Mouse (Mus musculus): ENCODE results near the gene Zfp575. TPM values are rescaled to one million over a fixed set of nuclear protein-coding genes. Genes with fewer than 3 reads are reported as not detected.
A peak's percentile ranks its signal among the peaks of the same experiment; 100 is the strongest.

Zfp575 gene
- polyA plus RNA-seq, 1 experiment, result 1.4 TPM

DNA sequence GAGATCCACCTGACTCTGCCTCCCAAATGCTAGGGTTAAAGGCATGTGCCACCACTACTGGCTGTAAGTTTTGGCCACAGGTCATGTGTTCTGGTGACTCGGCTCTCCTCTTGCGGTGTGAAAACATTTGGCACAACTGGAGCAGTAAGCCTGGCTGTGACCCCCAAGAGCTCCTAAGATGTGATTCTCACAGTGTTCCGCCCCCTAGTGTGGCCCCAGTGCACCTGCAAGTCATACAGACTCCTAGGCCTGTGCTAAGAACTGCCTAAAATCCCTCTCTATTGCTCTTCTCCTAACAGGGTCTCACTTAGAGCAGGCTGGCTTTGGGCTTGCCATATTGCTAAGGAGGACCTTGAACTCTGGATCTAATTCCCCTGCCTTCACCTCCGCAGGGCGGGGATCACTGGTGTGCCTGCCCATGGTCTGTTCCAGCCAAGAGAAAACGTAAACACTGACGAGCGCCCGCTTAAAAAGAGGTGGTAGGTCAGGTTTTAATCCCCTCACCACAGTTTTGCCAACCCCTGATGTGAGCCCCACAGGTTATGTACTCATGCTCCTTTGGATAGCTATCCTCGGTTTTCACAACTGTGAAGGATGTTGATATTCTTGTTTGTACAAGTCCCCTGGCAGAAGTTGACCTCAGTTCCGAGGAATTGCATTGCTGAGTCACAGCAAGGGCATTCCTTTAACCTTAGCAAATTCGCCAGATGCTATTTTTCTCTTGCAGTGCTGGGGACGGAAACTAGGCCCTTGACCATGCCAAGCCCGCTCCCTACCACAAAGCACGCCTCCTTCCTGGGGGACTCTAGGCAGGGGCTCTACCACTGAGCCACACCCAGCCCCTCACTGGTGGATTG lies 12.0 kb upstream of the Zfp575 start:
- H3K27ac ChIP-seq (ENCODE audit: insufficient read depth, low read length), result no peak overlapping the region
- no peak overlapping the region for H3K4me3 ChIP-seq (replicated peaks; ENCODE audit: insufficient read depth, low read depth, low read length)
- H3K4me1 ChIP-seq (ENCODE audit: control insufficient read depth, insufficient read depth, low read length), result peaks cover 3% of the 10 kb centered on the region; the same call in 1 of the 2 replicates
- WGBS, result 84% methylated on average over 15 of the region's 15 CpGs
- no peak for DNase-seq
- no peaks in the 10 kb centered on the region for H3K27me3 ChIP-seq (ENCODE audit: control insufficient read depth, insufficient read depth, low read length)
- TF ChIP-seq CTCF (IDR thresholded peaks at IDR 0.05; ENCODE audit: borderline replicate concordance, insufficient read depth, low read depth, low read length) (peak; percentile 21; the same call in 1 of the 2 replicates), POLR2A (IDR thresholded peaks at IDR 0.05; ENCODE audit: borderline replicate concordance, insufficient read depth, low read length) (no peak)

DNA sequence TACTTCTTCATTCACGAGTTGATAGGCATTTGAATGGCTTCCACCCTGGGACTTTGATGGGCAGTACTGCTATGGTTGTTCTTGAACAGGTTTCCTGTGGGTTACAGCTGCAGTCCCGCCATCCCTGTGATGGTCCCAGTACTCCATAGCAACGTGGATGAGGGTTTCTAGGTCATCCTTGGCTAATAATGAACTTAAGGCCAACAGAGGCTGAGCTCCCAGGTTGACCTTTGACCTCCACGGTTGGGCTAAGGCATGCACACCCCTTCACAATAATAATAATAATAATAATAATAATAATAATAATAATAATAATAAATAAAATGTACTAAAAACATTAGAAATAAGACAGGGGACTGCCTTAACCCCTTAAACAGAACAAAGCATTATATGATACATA lies 10.7 kb upstream of the Zfp575 start:
- no peak for DNase-seq
- TF ChIP-seq POLR2A (IDR thresholded peaks at IDR 0.05; ENCODE audit: borderline replicate concordance, insufficient read depth, low read length) (no peak), CTCF (IDR thresholded peaks at IDR 0.05; ENCODE audit: borderline replicate concordance, insufficient read depth, low read depth, low read length) (no peak)
- H3K4me1 ChIP-seq (ENCODE audit: control insufficient read depth, insufficient read depth, low read length), result peaks cover 5% of the 10 kb centered on the region
- WGBS, result 64% methylated on average over 4 of the region's 4 CpGs
- no peak overlapping the region for H3K4me3 ChIP-seq (replicated peaks; ENCODE audit: insufficient read depth, low read depth, low read length)
- no peak overlapping the region for H3K27ac ChIP-seq (ENCODE audit: insufficient read depth, low read length)
- H3K27me3 ChIP-seq (ENCODE audit: control insufficient read depth, insufficient read depth, low read length), result no peaks in the 10 kb centered on the region

DNA sequence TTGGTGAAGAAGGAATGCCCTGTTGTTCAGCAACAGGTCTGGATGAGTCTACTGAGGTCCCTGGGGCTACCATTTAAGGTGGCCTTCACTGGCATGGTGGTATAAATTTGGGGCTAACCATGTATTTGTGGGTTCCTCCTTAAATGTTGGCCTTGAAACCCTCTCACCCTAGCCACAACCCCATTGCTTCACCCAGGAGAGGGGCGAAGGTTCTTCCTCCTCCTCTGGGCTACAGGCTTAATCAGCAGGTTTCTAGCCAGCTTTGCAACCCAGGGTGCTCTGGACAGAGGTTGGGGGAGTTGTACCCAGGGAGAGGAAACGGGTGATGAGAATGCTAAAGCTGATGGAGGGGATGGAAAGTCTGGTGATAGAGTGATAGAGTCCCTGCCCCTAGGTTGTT lies 8.0 kb upstream of the Zfp575 start:
- TF ChIP-seq POLR2A (IDR thresholded peaks at IDR 0.05; ENCODE audit: borderline replicate concordance, insufficient read depth, low read length), result no peak
- Histone ChIP-seq H3K27ac (ENCODE audit: insufficient read depth, low read length) (no peak overlapping the region), H3K27me3 (ENCODE audit: control insufficient read depth, insufficient read depth, low read length) (no peaks in the 10 kb centered on the region), H3K4me3 (replicated peaks; ENCODE audit: insufficient read depth, low read depth, low read length) (no peak overlapping the region), H3K4me1 (ENCODE audit: control insufficient read depth, insufficient read depth, low read length) (peaks cover 5% of the 10 kb centered on the region)
- 84% methylated on average over 2 of the region's 2 CpGs for WGBS
- no peak for DNase-seq

DNA sequence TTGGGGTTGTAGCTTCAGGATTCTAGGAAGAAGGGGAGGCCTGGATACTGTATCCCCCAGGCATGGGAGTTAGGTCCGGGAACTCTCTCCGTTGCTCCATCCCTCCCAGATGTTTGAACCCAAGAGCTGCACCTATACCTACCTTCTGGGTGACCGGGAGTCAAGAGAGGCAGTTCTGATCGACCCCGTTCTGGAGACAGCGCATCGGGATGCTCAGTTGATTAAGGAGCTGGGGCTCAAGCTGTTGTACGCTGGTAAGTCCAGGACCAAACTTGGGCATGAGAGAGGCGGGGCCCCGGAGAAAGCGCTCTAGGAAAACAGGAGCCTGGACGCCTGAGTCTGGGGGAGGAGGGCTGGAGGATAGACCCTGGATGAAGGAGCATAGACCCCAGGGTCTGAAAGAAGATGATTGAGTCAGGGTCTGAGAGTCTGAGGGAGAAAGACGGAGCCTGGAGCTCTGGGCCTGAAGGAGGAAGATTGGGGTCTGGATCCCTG lies 6.9 kb upstream of the Zfp575 start:
- peaks cover 5% of the 10 kb centered on the region for H3K4me1 ChIP-seq (ENCODE audit: control insufficient read depth, insufficient read depth, low read length)
- 6% methylated on average over 13 of the region's 13 CpGs for WGBS
- no peaks in the 10 kb centered on the region for H3K27me3 ChIP-seq (ENCODE audit: control insufficient read depth, insufficient read depth, low read length)
- peak in 1 of 2 experiments; percentile 32 for DNase-seq
- no peak overlapping the region for H3K27ac ChIP-seq (ENCODE audit: insufficient read depth, low read length)
- peak overlapping the region; percentile 89 for H3K4me3 ChIP-seq (replicated peaks; ENCODE audit: insufficient read depth, low read depth, low read length)
- TF ChIP-seq CTCF (IDR thresholded peaks at IDR 0.05; ENCODE audit: borderline replicate concordance, insufficient read depth, low read depth, low read length), result no peak
- no peak for TF ChIP-seq POLR2A (IDR thresholded peaks at IDR 0.05; ENCODE audit: borderline replicate concordance, insufficient read depth, low read length)

DNA sequence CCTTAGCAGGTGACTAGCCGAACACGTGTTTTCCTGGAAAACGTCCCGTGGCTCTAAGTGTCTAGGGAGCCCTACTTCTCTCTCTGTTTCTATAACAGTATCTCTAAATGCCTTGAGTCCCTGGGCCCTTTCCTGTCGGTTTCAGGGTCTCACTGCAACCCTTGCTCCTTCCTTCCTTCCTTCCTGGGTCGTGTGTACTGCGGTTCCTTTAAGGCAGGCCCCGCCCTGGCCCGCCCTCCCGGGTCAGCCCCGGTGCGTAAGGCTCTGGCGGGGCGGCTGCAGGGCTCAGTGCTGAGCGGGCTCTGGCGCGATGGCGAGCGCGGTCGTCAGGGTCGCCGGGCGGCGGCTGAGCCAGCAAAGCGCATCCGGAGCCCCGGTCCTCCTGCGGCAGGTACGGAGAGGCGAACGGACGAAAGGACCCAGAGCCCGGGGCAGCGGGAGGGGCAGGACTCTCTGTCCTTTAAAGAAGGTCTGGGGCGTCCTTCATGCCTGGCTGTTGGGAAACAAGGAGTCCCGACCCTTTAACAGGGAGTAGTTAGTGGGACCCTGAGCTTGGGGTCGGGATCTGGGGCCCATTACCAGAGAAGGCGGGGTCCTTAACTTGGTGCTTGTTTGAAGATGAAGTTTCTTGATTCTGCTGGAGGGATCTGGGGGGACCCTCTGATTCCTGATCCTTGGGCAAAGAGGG lies 6.3 kb upstream of the Zfp575 start:
- no peaks in the 10 kb centered on the region for H3K27me3 ChIP-seq (ENCODE audit: control insufficient read depth, insufficient read depth, low read length)
- peak; percentile 82 for TF ChIP-seq POLR2A (IDR thresholded peaks at IDR 0.05; ENCODE audit: borderline replicate concordance, insufficient read depth, low read length)
- TF ChIP-seq CTCF (IDR thresholded peaks at IDR 0.05; ENCODE audit: borderline replicate concordance, insufficient read depth, low read depth, low read length), result no peak
- peak overlapping the region; percentile 89 for H3K4me3 ChIP-seq (replicated peaks; ENCODE audit: insufficient read depth, low read depth, low read length)
- DNase-seq, result peak; percentile 75 to 77
- 2% methylated on average over 39 of the region's 39 CpGs for WGBS
- H3K4me1 ChIP-seq (ENCODE audit: control insufficient read depth, insufficient read depth, low read length), result peaks cover 5% of the 10 kb centered on the region
- peak overlapping the region; percentile 70 for H3K27ac ChIP-seq (ENCODE audit: insufficient read depth, low read length)

DNA sequence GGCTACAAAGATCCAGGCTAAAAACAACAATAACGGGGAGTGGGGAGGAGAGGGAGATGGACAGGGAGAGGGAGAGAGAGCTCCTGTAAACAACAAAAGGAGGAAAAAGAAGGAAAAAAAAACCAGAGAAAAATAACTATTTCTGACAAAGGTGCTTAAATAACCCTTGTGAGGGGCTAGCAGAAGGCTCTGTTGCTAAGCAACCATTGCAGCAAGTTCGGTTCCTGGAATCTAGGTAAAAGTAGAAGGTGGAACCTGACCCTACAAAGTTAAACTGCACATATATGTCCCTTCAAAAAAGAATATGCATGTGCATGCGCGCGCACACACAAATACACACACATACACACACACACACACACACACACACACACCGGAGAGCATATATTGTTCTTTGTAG lies 5.3 kb upstream of the Zfp575 start:
- no peak for DNase-seq
- peaks cover 5% of the 10 kb centered on the region for H3K4me1 ChIP-seq (ENCODE audit: control insufficient read depth, insufficient read depth, low read length)
- no peak overlapping the region for H3K4me3 ChIP-seq (replicated peaks; ENCODE audit: insufficient read depth, low read depth, low read length)
- no peaks in the 10 kb centered on the region for H3K27me3 ChIP-seq (ENCODE audit: control insufficient read depth, insufficient read depth, low read length)
- no peak for TF ChIP-seq CTCF (IDR thresholded peaks at IDR 0.05; ENCODE audit: borderline replicate concordance, insufficient read depth, low read depth, low read length)
- WGBS, result 86% methylated on average over 6 of the region's 6 CpGs
- no peak overlapping the region for H3K27ac ChIP-seq (ENCODE audit: insufficient read depth, low read length)

DNA sequence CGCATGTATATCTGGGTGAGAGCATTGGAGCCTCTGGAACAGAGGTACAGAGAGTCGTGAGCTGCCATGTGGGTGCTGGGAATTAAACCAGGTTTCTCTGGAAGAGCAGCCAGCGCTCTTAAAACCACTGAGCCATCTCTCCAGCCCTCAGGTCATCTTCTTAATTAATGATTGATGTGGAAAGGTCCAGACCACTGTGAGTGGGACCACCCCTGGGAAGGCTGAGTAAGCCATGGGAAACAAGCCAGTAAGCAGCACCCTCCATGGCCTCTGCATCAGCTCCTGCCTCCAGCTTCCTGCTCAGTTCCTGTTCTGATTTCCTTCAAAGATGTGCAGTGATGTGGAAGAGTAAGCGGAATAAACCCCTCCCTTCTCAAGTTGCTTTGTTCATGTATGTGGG lies 4.7 kb upstream of the Zfp575 start:
- no peak for DNase-seq
- Histone ChIP-seq H3K4me1 (ENCODE audit: control insufficient read depth, insufficient read depth, low read length) (peaks cover 5% of the 10 kb centered on the region), H3K4me3 (replicated peaks; ENCODE audit: insufficient read depth, low read depth, low read length) (no peak overlapping the region), H3K27me3 (ENCODE audit: control insufficient read depth, insufficient read depth, low read length) (no peaks in the 10 kb centered on the region), H3K27ac (ENCODE audit: insufficient read depth, low read length) (no peak overlapping the region)
- 63% methylated on average over 4 of the region's 4 CpGs for WGBS
- TF ChIP-seq CTCF (IDR thresholded peaks at IDR 0.05; ENCODE audit: borderline replicate concordance, insufficient read depth, low read depth, low read length) (no peak), POLR2A (IDR thresholded peaks at IDR 0.05; ENCODE audit: borderline replicate concordance, insufficient read depth, low read length) (no peak)

DNA sequence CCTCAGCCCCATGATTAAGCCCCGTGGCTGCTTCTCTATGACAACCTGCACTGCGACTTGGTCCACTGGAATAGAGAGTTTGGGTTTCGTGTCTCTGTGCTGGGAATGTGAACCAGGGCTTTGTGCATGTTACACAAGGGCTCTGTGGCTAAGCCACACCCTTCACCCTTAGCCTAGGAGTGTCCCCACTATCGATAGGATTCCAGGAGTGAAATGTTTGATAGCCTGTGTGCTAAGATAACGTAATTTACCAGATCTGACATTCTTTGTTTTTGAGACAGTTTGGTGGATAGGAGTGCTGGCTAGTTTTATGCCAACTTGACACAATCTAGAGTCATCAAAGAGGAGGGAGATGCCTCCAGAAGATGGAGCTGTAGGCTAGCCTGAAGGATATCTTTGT lies 4.3 kb upstream of the Zfp575 start:
- Histone ChIP-seq H3K27ac (ENCODE audit: insufficient read depth, low read length) (no peak overlapping the region), H3K4me1 (ENCODE audit: control insufficient read depth, insufficient read depth, low read length) (peaks cover 5% of the 10 kb centered on the region), H3K27me3 (ENCODE audit: control insufficient read depth, insufficient read depth, low read length) (no peaks in the 10 kb centered on the region), H3K4me3 (replicated peaks; ENCODE audit: insufficient read depth, low read depth, low read length) (no peak overlapping the region)
- 79% methylated on average over 5 of the region's 5 CpGs for WGBS
- DNase-seq, result no peak
- TF ChIP-seq POLR2A (IDR thresholded peaks at IDR 0.05; ENCODE audit: borderline replicate concordance, insufficient read depth, low read length) (no peak), CTCF (IDR thresholded peaks at IDR 0.05; ENCODE audit: borderline replicate concordance, insufficient read depth, low read depth, low read length) (no peak)

All from cerebellum, adult 2 months (tissue).